Mouse (Mus musculus) adrenal gland, adult 18-20 months (tissue): ENCODE results near the gene Card11. TPM values are rescaled to one million over a fixed set of nuclear protein-coding genes. Genes with fewer than 3 reads are reported as not detected.

ENCODE experiments used
- DNase-seq, 2 experiments: peaks; one replicate each; pipeline ENCODE4 v3.0.0; 2021 to 2022; ENCODE audit warnings: low spot score in 2 of 2
- long read RNA-seq, 2 experiments: library from polyadenylated mRNA; stranded (forward); transcript quantifications; one replicate each; pipeline ENCODE4 v2.0.0; 2021
- total RNA-seq, 2 experiments: library from RNA; stranded (reverse); gene quantifications; 1 replicate in 1 of 2; 2 replicates in 1 of 2; pipeline ENCODE4 v1.2.3; 2021

Card11 gene
- total RNA-seq, result 1 to 10 TPM in 1 of 2 experiments, under 1 TPM in 1; 0.66 to 1.2 TPM
- long read RNA-seq, experiment 1, result 0 reads
- long read RNA-seq, experiment 2, result 0 reads

DNA sequence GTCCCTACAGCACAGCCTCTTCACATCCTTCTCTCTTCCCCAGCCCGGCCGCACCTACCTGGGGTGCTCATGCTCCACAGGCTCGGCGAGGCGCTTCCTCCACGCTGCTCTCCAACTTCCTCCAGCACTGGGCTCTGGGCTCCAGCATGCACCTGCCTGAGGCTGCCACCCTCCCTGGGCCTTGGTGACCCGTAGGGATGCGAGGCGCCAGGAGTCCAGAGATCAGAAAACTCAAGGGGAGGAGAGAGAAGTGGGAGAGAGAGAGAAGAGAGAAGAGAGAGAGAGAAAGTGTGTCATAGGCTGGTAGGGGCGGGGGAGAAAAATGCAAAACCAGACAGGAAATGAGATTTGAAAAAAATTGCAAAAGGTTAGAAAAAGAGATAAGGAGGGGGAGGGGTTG is at the start of gene Card11:
Gene Card11 (minus strand): TSS at position 234 of the 400 bp plus-strand sequence.
- no peak for DNase-seq

DNA sequence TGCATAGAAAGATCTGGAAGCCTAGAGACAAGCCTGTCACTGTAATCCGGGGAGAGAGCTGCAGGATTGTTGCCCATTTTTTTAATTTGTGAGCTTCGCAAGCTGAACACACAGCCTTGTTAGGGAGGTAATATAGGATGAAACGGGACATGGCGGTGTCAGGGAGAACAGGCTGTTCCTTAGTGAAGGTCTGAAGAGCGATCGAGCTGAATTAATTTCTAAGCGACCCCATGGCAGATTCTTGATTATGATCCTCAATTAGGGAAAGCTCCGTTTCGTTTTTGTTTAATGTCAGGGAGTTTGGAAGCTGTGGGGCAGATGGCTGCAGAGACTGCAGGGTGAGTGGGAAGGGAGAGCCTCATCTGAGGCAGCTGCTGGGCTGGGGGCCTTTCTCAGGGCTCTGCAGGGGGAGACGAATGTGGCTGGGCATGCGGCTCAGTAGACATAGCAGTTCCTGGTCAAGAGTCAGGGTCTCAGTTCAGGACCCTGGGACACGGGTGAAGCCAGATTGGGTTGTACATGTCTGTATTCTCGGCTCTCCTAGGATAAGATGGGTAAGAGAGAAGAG is 47.4 kb upstream of the Card11 start:
- no peak for DNase-seq

- DNase-seq, result no peak
Measured at GRCm38 (mm10) chr5:141044976-141045375, 44.6 kb upstream of the Card11 start.

DNA sequence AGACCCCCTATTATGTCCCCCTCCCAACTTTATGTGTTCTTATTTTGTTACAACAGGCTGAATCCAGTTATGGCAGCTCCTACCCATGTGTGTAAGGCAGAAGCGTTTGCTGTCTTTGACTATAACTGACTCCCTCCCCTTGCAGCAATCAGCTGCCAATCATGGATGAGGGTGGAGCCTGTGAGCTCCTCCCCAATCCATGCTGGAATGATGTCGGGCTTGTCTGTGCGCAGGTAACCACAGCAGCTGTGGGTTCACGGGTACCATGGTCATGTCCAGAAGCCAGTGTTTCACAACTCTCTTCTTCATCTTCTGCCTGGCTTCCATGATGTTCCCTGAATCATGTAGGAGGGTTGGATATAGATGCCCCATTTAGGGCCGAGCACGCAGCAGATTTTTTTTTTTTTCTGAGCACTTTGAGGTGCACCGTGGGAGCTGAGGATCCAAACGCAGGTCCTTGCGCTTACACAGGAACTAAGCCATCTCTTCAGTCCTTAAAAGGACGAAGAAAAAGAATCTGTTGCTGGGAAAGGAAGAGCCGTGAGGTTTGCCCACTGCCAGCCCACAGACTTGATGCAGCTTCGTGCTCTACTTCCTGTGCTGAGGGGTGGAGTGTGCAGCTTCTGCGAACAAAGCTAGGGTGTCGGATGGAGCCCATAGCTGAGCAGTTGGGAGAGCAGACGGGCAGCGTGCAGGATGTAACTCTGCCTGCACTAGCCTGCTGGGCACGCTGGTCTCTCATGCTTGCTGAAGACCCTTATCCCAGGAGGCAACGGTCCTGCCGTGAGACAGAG is 43.5 kb upstream of the Card11 start:
- DNase-seq, result no peak

DNA sequence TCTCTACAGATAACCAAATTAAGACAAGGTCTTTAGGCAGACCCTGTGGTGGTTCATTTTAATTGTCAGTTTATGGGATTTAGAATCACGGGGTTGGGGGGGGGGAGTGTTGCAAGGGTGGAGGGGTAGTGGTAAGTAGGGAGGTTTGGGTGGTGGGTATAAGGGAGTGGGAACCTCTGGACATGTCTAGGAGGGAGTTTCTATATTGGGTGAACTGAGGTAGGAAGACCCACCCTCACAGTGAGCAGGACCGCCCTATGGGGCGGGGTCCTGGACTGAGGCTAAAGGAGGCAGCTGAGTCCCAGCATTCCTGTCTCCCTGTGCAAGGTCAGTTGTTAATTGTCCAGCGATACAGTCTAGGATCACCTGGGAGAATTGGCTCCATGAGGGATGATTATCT is 42.0 kb upstream of the Card11 start:
- no peak for DNase-seq

DNA sequence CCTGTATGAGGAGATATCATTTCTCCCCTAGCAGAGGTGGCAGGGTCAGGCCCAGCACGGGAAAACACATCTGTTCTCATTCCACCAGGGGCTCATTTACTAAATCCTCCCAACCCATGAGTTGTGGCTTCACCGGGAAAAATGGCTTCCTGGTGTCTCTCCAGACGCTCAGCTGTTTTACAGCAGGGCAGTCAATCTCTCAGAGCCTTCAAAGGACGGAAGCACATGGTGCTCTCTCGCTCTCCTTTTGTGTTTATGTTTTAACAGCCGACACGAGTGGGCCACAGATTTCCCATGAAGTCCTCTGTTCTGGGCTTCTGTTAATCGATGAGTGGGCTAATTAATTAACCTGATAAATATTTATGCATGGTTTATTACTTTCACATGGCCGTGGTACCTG is 40.5 kb upstream of the Card11 start:
- DNase-seq, result no peak

DNA sequence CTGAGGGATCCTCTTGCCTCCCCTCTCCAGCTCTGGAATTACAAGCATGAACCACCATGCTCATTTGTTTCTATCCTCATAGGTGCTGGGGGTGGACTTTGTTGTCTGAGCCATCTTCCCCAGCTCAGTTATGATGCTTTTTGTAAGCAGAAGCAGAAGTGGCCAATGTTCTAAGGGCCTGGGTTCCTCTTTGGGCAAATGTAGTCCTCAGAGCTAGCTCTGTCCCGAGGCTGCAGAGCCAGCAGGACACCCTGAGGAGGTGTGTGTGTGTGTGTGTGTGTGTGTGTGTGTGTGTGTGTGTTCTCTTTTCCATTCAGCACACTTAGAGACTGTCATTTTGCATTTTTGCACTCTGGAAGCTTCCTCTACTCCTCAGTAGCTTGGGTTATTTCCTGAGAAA is 38.0 kb upstream of the Card11 start:
- no peak for DNase-seq

- no peak for DNase-seq
Measured at GRCm38 (mm10) chr5:141035346-141035745, 35.0 kb upstream of the Card11 start.

DNA sequence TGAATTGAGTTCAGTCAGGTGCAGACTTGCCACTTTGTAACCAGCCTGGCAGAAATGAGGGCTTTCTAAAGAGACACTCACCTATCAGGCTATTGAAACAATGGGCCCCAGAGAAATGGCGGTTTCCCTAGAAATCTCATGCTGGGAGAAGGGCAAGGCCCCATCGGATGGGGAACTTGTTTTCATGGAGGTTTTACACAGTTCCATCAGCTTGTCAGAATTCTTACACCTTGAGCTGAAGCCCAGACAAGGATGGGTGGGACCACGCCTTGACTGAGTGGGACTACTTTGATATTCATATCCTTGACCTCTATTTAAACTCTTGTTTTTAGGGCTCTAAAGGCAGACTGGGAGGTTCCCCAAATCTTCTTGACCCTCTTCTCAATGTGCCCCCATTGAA is 33.9 kb upstream of the Card11 start:
- no peak for DNase-seq

- no peak for DNase-seq
Measured at GRCm38 (mm10) chr5:141033001-141033400, 32.6 kb upstream of the Card11 start.

- DNase-seq, result no peak
Measured at GRCm38 (mm10) chr5:141029364-141029763, 29.0 kb upstream of the Card11 start.

- no peak for DNase-seq
Measured at GRCm38 (mm10) chr5:141025635-141026034, 25.3 kb upstream of the Card11 start.

DNA sequence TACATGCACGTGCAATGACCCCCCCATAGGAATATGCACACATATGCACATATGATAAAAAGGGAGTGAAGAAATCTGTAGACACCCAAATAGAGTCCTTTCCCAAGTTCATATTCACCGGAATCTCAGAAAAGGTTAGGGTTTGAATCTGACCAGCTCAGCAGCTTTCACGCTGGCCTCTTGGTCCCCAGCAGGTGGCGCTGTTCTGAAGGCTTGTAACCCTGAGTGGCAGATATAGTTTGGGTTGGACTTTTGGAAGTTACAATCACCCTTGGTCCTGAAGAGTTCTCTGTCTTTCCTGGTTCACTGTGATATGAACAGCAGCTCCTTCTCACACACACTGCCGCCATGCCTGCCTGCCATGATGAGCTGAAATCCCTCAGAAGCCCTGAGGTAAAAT is 24.1 kb upstream of the Card11 start:
- peak in 1 of 2 experiments; percentile 29 for DNase-seq

GRCm38 (mm10) chr5:141017927-141018700 is 17.7 kb upstream of the Card11 start:
- DNase-seq, result no peak

DNA sequence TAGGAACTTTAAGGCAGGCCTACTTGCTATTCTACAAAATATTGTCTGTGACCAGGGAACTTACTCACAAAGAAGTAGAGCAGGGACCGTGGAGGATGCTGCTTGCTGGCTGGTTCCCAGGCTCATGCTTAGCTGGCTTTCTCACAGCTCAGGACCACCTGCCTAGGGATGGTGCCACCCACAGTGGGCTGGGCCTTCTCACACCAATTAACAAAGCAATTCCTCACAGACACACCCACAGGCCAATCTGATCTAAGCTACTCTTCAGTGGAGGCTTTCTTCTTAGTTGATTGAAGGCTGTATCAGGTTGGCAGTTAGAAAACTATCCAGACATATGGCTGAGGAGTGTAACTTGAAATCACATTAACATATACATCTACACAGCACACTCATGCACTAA is 15.7 kb upstream of the Card11 start:
- no peak for DNase-seq

DNA sequence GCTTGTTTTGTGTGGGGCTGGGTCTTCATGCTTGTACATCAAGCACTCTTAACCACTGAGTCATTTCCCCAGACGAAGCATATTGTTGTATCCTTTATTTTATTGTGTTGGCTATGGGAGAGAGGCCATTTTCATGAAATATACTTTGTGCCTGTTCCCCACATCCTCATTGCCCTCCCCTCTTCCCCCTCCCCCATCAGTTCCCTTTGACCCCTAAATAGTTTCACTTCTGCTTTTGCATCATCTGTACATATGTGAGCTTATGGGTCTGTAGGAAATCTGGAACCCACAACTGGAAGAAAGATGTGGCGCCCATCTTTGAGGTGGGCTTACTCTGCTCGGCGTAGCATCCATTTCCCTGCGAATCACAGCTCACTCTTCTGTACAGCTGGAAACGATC is 13.8 kb upstream of the Card11 start:
- no peak for DNase-seq

DNA sequence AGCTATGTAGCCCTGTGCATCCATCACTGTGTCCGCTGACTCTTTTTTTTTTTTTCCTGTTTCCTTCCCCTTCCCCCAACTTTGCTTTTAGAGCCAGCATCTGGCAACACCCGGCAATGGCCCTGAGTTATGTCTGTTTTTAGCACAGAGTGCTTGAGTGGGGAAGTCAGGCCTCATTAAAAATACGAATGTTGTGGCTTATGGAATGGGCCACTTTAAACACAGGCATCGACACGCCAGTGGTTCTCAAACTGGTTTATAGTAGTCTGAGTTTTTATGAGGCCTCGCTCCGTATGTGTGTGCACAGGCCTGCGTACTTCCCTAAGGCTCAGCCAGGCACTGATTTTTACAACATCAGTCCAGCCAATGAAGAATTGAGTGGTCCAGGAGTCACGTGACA is 13.1 kb upstream of the Card11 start:
- DNase-seq, result no peak

- no peak for DNase-seq
Measured at GRCm38 (mm10) chr5:141005491-141005890, 5.1 kb upstream of the Card11 start.

DNA sequence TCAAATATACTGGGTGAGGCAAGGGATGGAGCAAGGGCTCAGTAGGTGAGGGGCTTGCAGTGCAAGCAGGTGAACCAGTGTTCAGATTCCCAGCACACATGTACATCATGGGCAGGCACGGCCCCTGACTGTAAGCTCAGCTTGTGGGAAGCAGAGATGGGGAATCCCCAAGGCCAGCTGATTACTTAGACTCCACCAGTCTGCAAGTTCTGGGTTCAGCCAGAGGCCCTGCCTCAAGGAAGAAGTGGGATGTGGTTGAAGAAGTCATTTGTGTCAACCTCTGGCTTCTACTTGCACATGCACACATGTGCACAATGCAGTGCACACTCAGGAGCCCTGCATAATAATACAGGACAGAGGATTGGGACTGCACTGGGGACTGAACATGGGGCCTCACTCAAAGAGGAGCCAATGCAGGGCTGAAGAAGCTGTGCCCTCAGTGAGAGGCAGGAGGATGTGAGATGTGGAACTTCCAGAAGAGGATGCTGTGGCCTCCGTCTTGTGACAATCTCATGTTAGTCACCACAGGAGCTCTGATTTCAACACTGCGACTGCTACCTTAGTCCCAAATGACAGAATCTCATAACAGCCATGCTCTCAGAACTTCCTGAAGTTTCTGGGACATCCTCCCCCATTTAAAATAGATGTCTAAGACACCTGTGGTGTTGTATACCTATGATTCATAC is 3.8 kb upstream of the Card11 start:
- DNase-seq, result no peak

DNA sequence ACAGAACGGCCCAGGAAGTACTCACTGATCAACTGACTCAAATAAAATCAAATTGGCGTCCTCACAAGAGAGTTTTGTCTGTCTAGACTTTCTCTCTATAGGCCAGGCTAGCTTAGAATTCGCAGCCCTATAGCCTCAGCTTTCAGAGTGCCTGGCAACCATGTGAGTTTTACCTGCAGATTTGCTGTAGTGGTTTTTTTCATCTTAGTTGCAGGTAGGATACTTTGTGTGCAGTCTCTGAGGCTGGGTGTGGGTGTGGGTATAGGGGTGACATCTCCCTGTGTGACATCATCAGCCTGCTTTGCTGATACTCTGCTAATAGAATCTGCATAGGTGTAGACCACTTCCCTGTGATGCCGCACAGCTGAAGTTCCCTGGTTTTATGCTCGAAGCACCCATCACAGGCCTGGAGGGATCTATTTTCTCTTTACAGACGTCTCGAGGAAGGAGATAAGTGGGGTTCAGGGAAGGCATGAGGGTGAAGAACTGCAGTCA is 1.2 kb downstream of the Card11 start:
- DNase-seq, result no peak

DNA sequence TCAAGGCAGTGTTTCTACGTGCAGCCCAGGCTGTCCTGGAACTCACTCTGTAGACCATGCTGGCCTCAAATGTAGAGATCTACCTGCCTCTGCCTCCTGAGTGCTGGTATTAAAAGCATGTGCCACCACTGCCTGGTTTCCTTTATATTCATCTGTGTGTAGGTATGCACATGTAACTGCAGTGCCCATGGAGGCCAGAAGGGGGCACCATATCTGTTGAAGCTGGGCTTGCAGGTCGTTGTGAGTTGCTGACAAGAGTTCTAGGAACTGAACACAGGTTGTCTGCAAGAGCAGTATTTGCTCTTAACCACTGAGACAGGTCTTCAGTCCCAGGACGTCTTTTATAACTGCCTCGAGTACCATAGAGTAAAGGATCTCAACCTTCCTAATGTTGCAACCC is 2.6 kb downstream of the Card11 start:
- DNase-seq, result no peak
